Mouse (Mus musculus) heart, embryonic 11.5 days (tissue): ENCODE measurements around the gene Cib1. TPM values are rescaled to one million over a fixed set of nuclear protein-coding genes. Genes with fewer than 3 reads are reported as not detected.

Experiments used
- ATAC-seq: fragments of 200-750 bp; cut with Nextera tagmentation; replicated peaks from 2 replicates; pipeline ENCODE4 v1.8.0; 2017; ENCODE audit warnings: moderate library complexity; ENCODE audit not compliant: insufficient number of reproducible peaks, low FRiP score, low TSS enrichment
- H3K27ac ChIP-seq: fragments of 300-500 bp; sonication (generic); 2 replicates; pipeline ENCODE4 v1.5.1; 2014; ENCODE audit warnings: mild to moderate bottlenecking, low read depth, low read length
- H3K27me3 ChIP-seq: fragments of 300-500 bp; sonication (generic); 2 replicates; pipeline ENCODE4 v1.6.1; 2014; ENCODE audit warnings: mild to moderate bottlenecking, low read length, mixed read lengths; ENCODE audit not compliant: control insufficient read depth, insufficient read depth
- H3K36me3 ChIP-seq: fragments of 300-500 bp; sonication (generic); 2 replicates; pipeline ENCODE4 v1.6.1; 2014; ENCODE audit warnings: mild to moderate bottlenecking, low read length, moderate library complexity, mixed read lengths; ENCODE audit not compliant: control insufficient read depth, insufficient read depth
- H3K4me1 ChIP-seq: fragments of 300-500 bp; sonication (generic); 2 replicates; pipeline ENCODE4 v1.6.1; 2014; ENCODE audit warnings: low read length; ENCODE audit not compliant: control insufficient read depth, insufficient read depth
- H3K4me2 ChIP-seq: fragments of 300-500 bp; sonication (generic); 2 replicates; pipeline ENCODE4 v1.6.1; 2014; ENCODE audit warnings: mild to moderate bottlenecking, moderate library complexity
- H3K4me3 ChIP-seq: fragments of 300-500 bp; sonication (generic); 2 replicates; pipeline ENCODE4 v1.5.1; 2014; ENCODE audit warnings: low read depth, low read length
- H3K9ac ChIP-seq: fragments of 300-500 bp; sonication (generic); 2 replicates; pipeline ENCODE4 v1.6.1; 2014; ENCODE audit warnings: mild to moderate bottlenecking, low read depth, low read length, moderate library complexity
- H3K9me3 ChIP-seq: fragments of 300-500 bp; sonication (generic); replicated peaks from 2 replicates; pipeline ENCODE4 v1.6.1; 2016; ENCODE audit warnings: low read length; ENCODE audit not compliant: control insufficient read depth
- WGBS: fragments of 180-500 bp; shearing (Covaris S2); extraction: QIAGEN DNeasy Blood & Tissue Kit; methylation state at CpG from one replicate; pipeline ENCODE4 v1.1.7; 2014; ENCODE audit not compliant: insufficient replicate concordance; 5-methylcytosine and 5-hydroxymethylcytosine counted together
- polyA plus RNA-seq: library from polyadenylated mRNA; unstranded; fragments of >200 nt; fragmentation: Nextera tagmentation; extraction: Ambion mirVana; gene quantifications from 2 replicates; pipeline ENCODE4 v1.2.1, GENCODE M21; 2014

Gene Cib1
- polyA plus RNA-seq, 1 experiment from 2014 or later: 53.8 TPM

GRCm38 (mm10) chr7:80202961-80203360, 29.7 kb downstream of the Cib1 start:
- Histone ChIP-seq H3K4me1 (peaks cover 39% of the 10 kb centered on the region), H3K4me3 (no peak overlapping the region), H3K9me3 (no peaks in the 10 kb centered on the region), H3K36me3 (no peaks in the 10 kb centered on the region; the same call in 1 of the 2 replicates), H3K4me2 (no peak overlapping the region), H3K27ac (no peak overlapping the region), H3K27me3 (no peaks in the 10 kb centered on the region), H3K9ac (no peak overlapping the region)
- no peak for ATAC-seq
- WGBS: 84% methylated on average over 5 of the region's 5 CpGs

GRCm38 (mm10) chr7:80201888-80202540, 30.6 kb downstream of the Cib1 start:
- Histone ChIP-seq H3K4me2 (no peak overlapping the region), H3K4me1 (peaks cover 34% of the 10 kb centered on the region), H3K9me3 (no peaks in the 10 kb centered on the region), H3K27ac (no peak overlapping the region), H3K4me3 (no peak overlapping the region), H3K36me3 (no peaks in the 10 kb centered on the region; the same call in 1 of the 2 replicates), H3K9ac (no peak overlapping the region), H3K27me3 (no peaks in the 10 kb centered on the region)
- WGBS: 87% methylated on average over 15 of the region's 15 CpGs
- no peak for ATAC-seq

GRCm38 (mm10) chr7:80200963-80201539, 31.6 kb downstream of the Cib1 start:
- Histone ChIP-seq H3K4me3 (no peak overlapping the region), H3K4me2 (no peak overlapping the region), H3K36me3 (no peaks in the 10 kb centered on the region; the same call in 1 of the 2 replicates), H3K4me1 (peaks cover 28% of the 10 kb centered on the region), H3K27me3 (no peaks in the 10 kb centered on the region), H3K9ac (no peak overlapping the region), H3K9me3 (no peaks in the 10 kb centered on the region), H3K27ac (no peak overlapping the region)
- WGBS: 90% methylated on average over 5 of the region's 5 CpGs
- no peak for ATAC-seq

GRCm38 (mm10) chr7:80200588-80200945, 32.0 kb downstream of the Cib1 start:
- no peak overlapping the region for H3K4me3 ChIP-seq
- H3K27me3 ChIP-seq: no peaks in the 10 kb centered on the region
- peaks cover 25% of the 10 kb centered on the region for H3K4me1 ChIP-seq
- no peak overlapping the region for H3K4me2 ChIP-seq
- H3K36me3 ChIP-seq: no peaks in the 10 kb centered on the region; the same call in 1 of the 2 replicates
- WGBS: 84% methylated on average over 6 of the region's 6 CpGs
- H3K9me3 ChIP-seq: no peaks in the 10 kb centered on the region
- no peak for ATAC-seq
- H3K27ac ChIP-seq: no peak overlapping the region
- no peak overlapping the region for H3K9ac ChIP-seq

- H3K4me2 ChIP-seq: no peak overlapping the region
- H3K27ac ChIP-seq: no peak overlapping the region
- 74% methylated on average over 11 of the region's 11 CpGs for WGBS
- H3K4me3 ChIP-seq: no peak overlapping the region
- peaks cover 23% of the 10 kb centered on the region for H3K4me1 ChIP-seq
- H3K27me3 ChIP-seq: no peaks in the 10 kb centered on the region
- no peak for ATAC-seq
- H3K36me3 ChIP-seq: no peaks in the 10 kb centered on the region
- H3K9me3 ChIP-seq: no peaks in the 10 kb centered on the region
- no peak overlapping the region for H3K9ac ChIP-seq
These were observed 32.6 kb downstream of the Cib1 start for GRCm38 (mm10) chr7:80199851-80200587.

GRCm38 (mm10) chr7:80199286-80199685, 33.3 kb downstream of the Cib1 start:
- Histone ChIP-seq H3K9me3 (no peaks in the 10 kb centered on the region), H3K9ac (peak overlapping the region; percentile 82), H3K27ac (peak overlapping the region; percentile 82; the same call in 1 of the 2 replicates), H3K4me1 (peaks cover 23% of the 10 kb centered on the region), H3K27me3 (no peaks in the 10 kb centered on the region), H3K4me3 (peak overlapping the region; percentile 68), H3K36me3 (no peaks in the 10 kb centered on the region), H3K4me2 (peak overlapping the region; percentile 95)
- WGBS: 38% methylated on average over 6 of the region's 6 CpGs
- no peak for ATAC-seq

- Histone ChIP-seq H3K27ac (peak overlapping the region; percentile 82), H3K36me3 (no peaks in the 10 kb centered on the region), H3K4me1 (peaks cover 23% of the 10 kb centered on the region), H3K4me3 (peak overlapping the region; percentile 68), H3K9me3 (no peaks in the 10 kb centered on the region), H3K4me2 (peak overlapping the region; percentile 95), H3K9ac (peak overlapping the region; percentile 82), H3K27me3 (no peaks in the 10 kb centered on the region)
- WGBS: under 1% methylated on average over 11 of the region's 11 CpGs
- ATAC-seq: no peak
These were observed 33.8 kb downstream of the Cib1 start for GRCm38 (mm10) chr7:80198863-80199262.

GRCm38 (mm10) chr7:80197941-80198778, 34.5 kb downstream of the Cib1 start:
- Histone ChIP-seq H3K36me3 (no peaks in the 10 kb centered on the region), H3K4me3 (peak overlapping the region; percentile 68), H3K4me1 (peaks cover 18% of the 10 kb centered on the region), H3K4me2 (peak overlapping the region; percentile 95), H3K9me3 (no peaks in the 10 kb centered on the region), H3K9ac (peak overlapping the region; percentile 82), H3K27ac (peak overlapping the region; percentile 82), H3K27me3 (no peaks in the 10 kb centered on the region)
- peak; percentile 84 for ATAC-seq
- WGBS: under 1% methylated on average over 64 of the region's 74 CpGs
